Mouse (Mus musculus) adrenal gland (tissue): ENCODE data around the gene Elovl6.

ENCODE experiments used
- intact Hi-C: fragments of 180-260 bp; cut with DNase I; formaldehyde crosslinking; loops from one replicate; pipeline ENCODE4 v1.15.1; 2025
- long read RNA-seq, 2 experiments: library from polyadenylated mRNA; unstranded; transcript quantifications; one replicate each; pipeline ENCODE4 v2.0.0; 2020; ENCODE audit warnings: borderline replicate concordance in 1 of 2; ENCODE audit not compliant: insufficient replicate concordance in 1 of 2

Gene Elovl6
- long read RNA-seq, experiment 1, full-length matches to known transcripts: 8 of 12 reads
- long read RNA-seq, experiment 1, partial matches to known transcripts: 1 of 12 reads
- long read RNA-seq, experiment 1, other reads (novel, unspliced or antisense): 3 of 12 reads
- long read RNA-seq, experiment 2, full-length matches to known transcripts: 11 of 19 reads
- long read RNA-seq, experiment 2, partial matches to known transcripts: 4 of 19 reads
- long read RNA-seq, experiment 2, other reads (novel, unspliced or antisense): 4 of 19 reads

- intact Hi-C loops: loop anchor here (5.0 kb wide), 4 partner anchors 50 to 230 kb away; no protein-coding TSS in a partner anchor
Measured at GRCm38 (mm10) chr3:129532180-129532864, at the start of gene Elovl6. Gene Elovl6 (plus strand): TSS chr3:129532355.

- intact Hi-C loops: no loop called here
Measured at GRCm38 (mm10) chr3:129488774-129489173, 43.4 kb upstream of the Elovl6 start.

- intact Hi-C loops: no loop called here
Measured at GRCm38 (mm10) chr3:129494123-129494522, 38.0 kb upstream of the Elovl6 start.

- intact Hi-C loops: no loop called here
Measured at GRCm38 (mm10) chr3:129494731-129495130, 37.4 kb upstream of the Elovl6 start.

- intact Hi-C loops: no loop called here
Measured at GRCm38 (mm10) chr3:129503781-129504180, 28.4 kb upstream of the Elovl6 start.

- intact Hi-C loops: no loop called here
Measured at GRCm38 (mm10) chr3:129504928-129505327, 27.2 kb upstream of the Elovl6 start.

- intact Hi-C loops: no loop called here
Measured at GRCm38 (mm10) chr3:129507736-129508135, 24.4 kb upstream of the Elovl6 start.

- intact Hi-C loops: no loop called here
Measured at GRCm38 (mm10) chr3:129508571-129508970, 23.6 kb upstream of the Elovl6 start.

- intact Hi-C loops: no loop called here
Measured at GRCm38 (mm10) chr3:129509725-129510124, 22.4 kb upstream of the Elovl6 start.

- intact Hi-C loops: no loop called here
Measured at GRCm38 (mm10) chr3:129515863-129516436, 16.2 kb upstream of the Elovl6 start.

GRCm38 (mm10) chr3:129520499-129520898, 11.7 kb upstream of the Elovl6 start:
- intact Hi-C loops: loop anchor here (5.0 kb wide), 1 partner anchor 167 kb away; no protein-coding TSS in a partner anchor

- intact Hi-C loops: loop anchor here (5.0 kb wide), 1 partner anchor 164 kb away; no protein-coding TSS in a partner anchor
Measured at GRCm38 (mm10) chr3:129523456-129524143, 8.6 kb upstream of the Elovl6 start.

- intact Hi-C loops: no loop called here
Measured at GRCm38 (mm10) chr3:129527046-129527445, 5.1 kb upstream of the Elovl6 start.

- intact Hi-C loops: no loop called here
Measured at GRCm38 (mm10) chr3:129529311-129529710, 2.8 kb upstream of the Elovl6 start.

GRCm38 (mm10) chr3:129530461-129530860, 1.7 kb upstream of the Elovl6 start:
- intact Hi-C loops: loop anchor here (5.0 kb wide), 4 partner anchors 52 to 228 kb away; no protein-coding TSS in a partner anchor

- intact Hi-C loops: loop anchor here (5.0 kb wide), 4 partner anchors 49 to 231 kb away; no protein-coding TSS in a partner anchor
Measured at GRCm38 (mm10) chr3:129532865-129533742, 949 bp downstream of the Elovl6 start.

- intact Hi-C loops: loop anchor here (5.0 kb wide), 4 partner anchors 48 to 232 kb away; no protein-coding TSS in a partner anchor
Measured at GRCm38 (mm10) chr3:129533743-129534530, 1.8 kb downstream of the Elovl6 start.

GRCm38 (mm10) chr3:129535444-129535843, 3.3 kb downstream of the Elovl6 start:
- intact Hi-C loops: no loop called here

- intact Hi-C loops: no loop called here
Measured at GRCm38 (mm10) chr3:129536109-129536508, 4.0 kb downstream of the Elovl6 start.

GRCm38 (mm10) chr3:129537954-129538353, 5.8 kb downstream of the Elovl6 start:
- intact Hi-C loops: no loop called here
